Mouse (Mus musculus) limb, embryonic 12.5 days (tissue): ENCODE results near the gene Pno1. TPM values are rescaled to one million over a fixed set of nuclear protein-coding genes. Genes with fewer than 3 reads are reported as not detected.

ENCODE experiments used
- polyA plus RNA-seq: library from polyadenylated mRNA; unstranded; fragments of >200 nt; fragmentation: Nextera tagmentation; extraction: Ambion mirVana; gene quantifications from 2 replicates; pipeline ENCODE4 v1.2.1, GENCODE M21; 2016

Gene Pno1
- polyA plus RNA-seq, 1 experiment from 2014 or later: 87.0 TPM

Other genes starting within 250 kb of the Pno1 start
- 8.3 and 9.7 TPM in 2 replicates for gene Cnrip1, start 160.0 kb downstream of the Pno1 start, polyA plus RNA-seq
- gene Plek, start 159.2 kb downstream of the Pno1 start, polyA plus RNA-seq: 3.9 and 4.7 TPM in 2 replicates
- 86.9 and 88.6 TPM in 2 replicates for gene Ppp3r1, start 52.3 kb downstream of the Pno1 start, polyA plus RNA-seq
- gene Wdr92, start 29.5 kb downstream of the Pno1 start, polyA plus RNA-seq: 28.3 and 30.6 TPM in 2 replicates
- 103 and 108 TPM in 2 replicates for gene C1d, start 46.0 kb upstream of the Pno1 start, polyA plus RNA-seq